Mouse (Mus musculus) embryonic facial prominence, embryonic 15.5 days (tissue): ENCODE measurements around the gene A530032D15Rik. TPM values are rescaled to one million over a fixed set of nuclear protein-coding genes. Genes with fewer than 3 reads are reported as not detected.
"Not testable (repeated sequence)": the region's sequence is repeated elsewhere in the genome, so short reads cannot be mapped to it uniquely, and the experiment has no call there.

Experiments used
- ATAC-seq: fragments of 200-750 bp; cut with Nextera tagmentation; 2 replicates; pipeline ENCODE4 v1.8.0; 2017; ENCODE audit warnings: low read depth, moderate TSS enrichment; ENCODE audit not compliant: insufficient number of reproducible peaks, low FRiP score, low TSS enrichment
- H3K27ac ChIP-seq: fragments of 300-500 bp; sonication (generic); replicated peaks from 2 replicates; pipeline ENCODE4 v1.5.1; 2015; ENCODE audit warnings: mild to moderate bottlenecking, inconsistent platforms
- H3K27me3 ChIP-seq: fragments of 300-500 bp; sonication (generic); 2 replicates; pipeline ENCODE4 v1.6.1; 2015; ENCODE audit warnings: inconsistent platforms
- H3K36me3 ChIP-seq: fragments of 300-500 bp; sonication (generic); 2 replicates; pipeline ENCODE4 v1.6.1; 2015; ENCODE audit warnings: mild to moderate bottlenecking, inconsistent platforms
- H3K4me1 ChIP-seq: fragments of 300-500 bp; sonication (generic); 2 replicates; pipeline ENCODE4 v1.6.1; 2015; ENCODE audit warnings: inconsistent platforms
- H3K4me2 ChIP-seq: fragments of 300-500 bp; sonication (generic); replicated peaks from 2 replicates; pipeline ENCODE4 v1.6.1; 2015; ENCODE audit warnings: mild to moderate bottlenecking, inconsistent platforms
- H3K4me3 ChIP-seq: fragments of 300-500 bp; sonication (generic); replicated peaks from 2 replicates; pipeline ENCODE4 v1.5.1; 2015; ENCODE audit warnings: mild to moderate bottlenecking, inconsistent platforms
- H3K9ac ChIP-seq: fragments of 300-500 bp; sonication (generic); 2 replicates; pipeline ENCODE4 v1.6.1; 2015; ENCODE audit warnings: inconsistent platforms
- H3K9me3 ChIP-seq: fragments of 300-500 bp; sonication (generic); replicated peaks from 2 replicates; pipeline ENCODE4 v1.6.1; 2016; ENCODE audit warnings: inconsistent platforms
- WGBS: fragments of 180-500 bp; shearing (Covaris S2); methylation state at CpG from one replicate; pipeline ENCODE4 v1.1.7; 2015; 5-methylcytosine and 5-hydroxymethylcytosine counted together
- polyA plus RNA-seq: library from polyadenylated mRNA; unstranded; fragments of >200 nt; fragmentation: Nextera tagmentation; extraction: Ambion mirVana; gene quantifications from 2 replicates; pipeline ENCODE4 v1.2.1, GENCODE M21; 2015

The A530032D15Rik gene
- polyA plus RNA-seq, 1 experiment from 2014 or later = not detected

- H3K27ac ChIP-seq, ATAC-seq, H3K9me3 ChIP-seq, H3K4me2 ChIP-seq, H3K4me1 ChIP-seq, H3K9ac ChIP-seq, H3K27me3 ChIP-seq, H3K4me3 ChIP-seq, H3K36me3 ChIP-seq: not testable (repeated sequence)
- WGBS = 86% methylated on average over 3 of the region's 4 CpGs
Measured at GRCm38 (mm10) chr1:85034394-85034793, 75.3 kb downstream of the A530032D15Rik start.

GRCm38 (mm10) chr1:85033616-85034015 lies 76.0 kb downstream of the A530032D15Rik start:
- not testable (repeated sequence) for H3K4me2 ChIP-seq, H3K36me3 ChIP-seq, H3K27ac ChIP-seq, H3K9ac ChIP-seq, ATAC-seq, H3K4me1 ChIP-seq, H3K9me3 ChIP-seq, H3K27me3 ChIP-seq, H3K4me3 ChIP-seq
- 90% methylated on average over 5 of the region's 6 CpGs for WGBS

Other genes starting within 250 kb of the A530032D15Rik start
- 0.51 and 1.0 TPM in 2 replicates for gene Slc16a14, start 174.7 kb downstream of the A530032D15Rik start, polyA plus RNA-seq
- gene Gm10553, start 9.7 kb downstream of the A530032D15Rik start, polyA plus RNA-seq = not detected in 2 replicates
- gene C130026I21Rik, start 160.7 kb upstream of the A530032D15Rik start, polyA plus RNA-seq = 0.09 and 0.26 TPM in 2 replicates